Mouse (Mus musculus) liver, embryonic 14.5 days (tissue): ENCODE measurements at regions not wholly inside any gene's neighbourhood (a gene's known extent, or its start where the extent isn't known, plus 50 kb on each side); places are given as distances from the start of the nearest gene placed in this dataset.

Source experiments
- CTCF ChIP-seq: IDR thresholded peaks from 2 replicates; pipeline ENCODE4 v1.5.1; 2016; ENCODE audit warnings: antibody characterized with exemption, low read depth, control low read depth
- EP300 ChIP-seq: IDR thresholded peaks from 2 replicates; pipeline ENCODE4 v1.6.1; 2016; ENCODE audit warnings: antibody characterized with exemption, low read depth

DNA sequence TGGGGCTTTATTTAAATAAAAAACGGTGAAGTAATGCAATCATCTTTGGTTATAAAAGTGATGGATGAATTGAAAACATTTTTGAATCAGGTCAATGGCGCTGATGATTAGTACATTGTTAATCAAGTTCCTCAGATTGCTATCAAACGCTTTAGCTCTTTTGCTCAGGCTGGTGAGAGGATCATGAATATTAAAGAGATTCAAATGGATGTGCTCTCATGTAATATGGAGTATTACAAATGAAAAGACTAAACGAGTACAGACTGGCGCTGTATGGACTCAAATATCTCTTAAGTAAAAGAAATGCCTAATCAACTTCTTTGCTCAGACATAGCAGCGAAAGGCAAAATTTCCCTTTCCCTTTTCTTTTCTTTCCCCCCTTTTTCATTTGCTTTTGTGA is 236.1 kb upstream of the Zic1 start:
- TF ChIP-seq EP300 (no peak), CTCF (no peak)
